Mouse (Mus musculus): Measurements from ENCODE around the gene Tecpr2. TPM values are rescaled to one million over a fixed set of nuclear protein-coding genes. Genes with fewer than 3 reads are reported as not detected.

Gene Tecpr2
- polyA plus RNA-seq, 1 experiment from 2014 or later, result 1.9 TPM

DNA sequence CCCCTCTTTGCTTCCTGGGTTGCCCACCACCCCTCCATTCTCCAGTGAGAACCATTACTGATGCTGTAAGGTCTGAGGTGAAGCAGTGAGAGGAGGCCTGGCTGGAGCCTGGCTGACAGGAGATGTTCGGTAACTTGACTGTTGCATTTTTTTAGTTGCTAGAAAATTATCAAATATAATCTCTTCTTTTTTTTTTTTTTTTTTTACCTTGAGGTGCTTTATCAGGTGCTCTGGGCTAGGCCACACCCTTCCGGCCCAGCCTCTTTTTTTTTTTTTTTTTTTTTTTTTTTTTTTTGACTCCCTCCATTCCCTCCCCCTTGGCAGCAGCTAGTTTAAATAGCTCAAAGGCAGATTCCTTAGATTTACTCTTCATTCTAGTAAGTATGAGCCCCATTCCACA lies 64.8 kb downstream of the Tecpr2 start:
- H3K36me3 ChIP-seq (ENCODE audit: insufficient read depth, low read length), result 0 out of 2 replicates have a peak, but pooled peaks cover 4% of the 10 kb centered on the region
- no peak overlapping the region for H3K27ac ChIP-seq (ENCODE audit: low read length)
- H3K9ac ChIP-seq (replicated peaks; ENCODE audit: low read depth), result no peak overlapping the region
- H3K4me2 ChIP-seq (replicated peaks; ENCODE audit: low read depth, low read length), result no peak overlapping the region
- no peak for TF ChIP-seq EP300 (IDR thresholded peaks at IDR 0.05)
- TF ChIP-seq CTCF (IDR thresholded peaks at IDR 0.05), result no peak
- no peak for ATAC-seq
- no peaks in the 10 kb centered on the region for H3K27me3 ChIP-seq (replicated peaks; ENCODE audit: insufficient read depth, low read length)
- DNase-seq (ENCODE audit: low spot score), result no peak
- no peaks in the 10 kb centered on the region for H3K4me1 ChIP-seq (ENCODE audit: insufficient read depth, low read depth, low read length)
- H3K9me3 ChIP-seq (ENCODE audit: low read length), result no peaks in the 10 kb centered on the region
- WGBS, result 91% methylated on average over 2 of the region's 2 CpGs
- H3K4me3 ChIP-seq (ENCODE audit: low read depth, low read length), result no peak overlapping the region

DNA sequence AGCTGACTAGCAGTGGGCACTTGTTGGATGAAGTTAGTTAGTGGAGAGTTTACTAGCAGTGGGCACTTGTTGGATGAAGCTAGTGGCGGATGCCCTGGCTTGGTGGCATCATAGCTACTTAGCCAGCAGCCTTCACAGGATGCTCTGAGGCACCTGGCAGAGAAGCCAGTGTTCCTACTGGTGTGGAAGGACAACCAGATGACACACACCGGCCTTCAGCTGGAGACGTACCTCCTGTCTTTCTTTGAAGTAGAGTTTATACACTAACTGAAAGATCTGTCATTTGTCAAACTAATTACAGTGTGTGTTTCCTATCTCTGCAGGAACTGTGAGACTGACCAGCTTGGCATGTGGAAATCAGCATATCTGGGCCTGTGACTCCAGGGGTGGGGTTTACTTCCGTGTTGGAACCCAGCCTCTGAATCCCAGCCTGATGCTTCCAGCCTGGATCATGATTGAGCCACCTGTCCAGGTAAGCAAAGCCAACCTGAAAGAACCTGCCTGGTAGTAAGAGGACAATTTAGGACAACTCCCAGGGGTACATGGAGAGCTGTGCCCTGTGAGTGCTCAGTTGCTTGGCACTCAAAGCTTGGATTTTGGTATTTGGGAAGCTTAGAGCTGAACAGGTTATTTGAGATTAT lies 65.4 kb downstream of the Tecpr2 start:
- no peak for ATAC-seq
- Histone ChIP-seq H3K27me3 (replicated peaks; ENCODE audit: insufficient read depth, low read length) (no peaks in the 10 kb centered on the region), H3K4me3 (ENCODE audit: low read depth, low read length) (no peak overlapping the region), H3K4me2 (replicated peaks; ENCODE audit: low read depth, low read length) (no peak overlapping the region), H3K27ac (ENCODE audit: low read length) (no peak overlapping the region), H3K36me3 (ENCODE audit: insufficient read depth, low read length) (0 out of 2 replicates have a peak, but pooled peaks cover 9% of the 10 kb centered on the region), H3K9me3 (ENCODE audit: low read length) (no peaks in the 10 kb centered on the region), H3K4me1 (ENCODE audit: insufficient read depth, low read depth, low read length) (no peaks in the 10 kb centered on the region), H3K9ac (replicated peaks; ENCODE audit: low read depth) (no peak overlapping the region)
- no peak for DNase-seq (ENCODE audit: low spot score)
- no peak for TF ChIP-seq CTCF (IDR thresholded peaks at IDR 0.05)
- no peak for TF ChIP-seq EP300 (IDR thresholded peaks at IDR 0.05)
- 62% methylated on average over 4 of the region's 4 CpGs for WGBS

DNA sequence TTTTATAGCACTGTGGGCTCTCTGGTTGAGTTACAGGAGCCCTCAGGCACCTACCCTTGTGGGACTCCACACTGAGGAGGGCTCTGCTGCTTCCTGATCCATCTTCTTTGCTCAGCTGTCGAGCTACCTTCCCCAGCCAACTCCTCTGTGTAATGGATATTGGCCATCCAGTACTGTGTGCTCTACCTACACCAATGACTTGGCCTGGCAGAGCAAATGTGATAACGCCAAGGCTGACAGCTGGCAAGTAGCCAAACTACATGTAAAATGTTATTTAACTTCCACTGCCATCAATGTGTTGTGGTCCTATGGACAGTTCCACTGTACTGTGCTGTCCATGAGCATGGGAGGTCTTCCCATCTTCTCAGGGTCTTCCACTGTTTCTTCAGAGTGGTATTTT lies 72.9 kb downstream of the Tecpr2 start:
- H3K4me2 ChIP-seq (replicated peaks; ENCODE audit: low read depth, low read length), result no peak overlapping the region
- ATAC-seq (no peak), DNase-seq (ENCODE audit: low spot score) (no peak)
- no peaks in the 10 kb centered on the region for H3K27me3 ChIP-seq (replicated peaks; ENCODE audit: insufficient read depth, low read length)
- no peak overlapping the region for H3K9ac ChIP-seq (replicated peaks; ENCODE audit: low read depth)
- H3K4me3 ChIP-seq (ENCODE audit: low read depth, low read length), result no peak overlapping the region
- no peak overlapping the region for H3K27ac ChIP-seq (ENCODE audit: low read length)
- no peak for TF ChIP-seq EP300 (IDR thresholded peaks at IDR 0.05)
- H3K9me3 ChIP-seq (ENCODE audit: low read length), result no peaks in the 10 kb centered on the region
- H3K4me1 ChIP-seq (ENCODE audit: insufficient read depth, low read depth, low read length), result no peaks in the 10 kb centered on the region
- 59% methylated on average over 2 of the region's 2 CpGs for WGBS
- H3K36me3 ChIP-seq (ENCODE audit: insufficient read depth, low read length), result 0 out of 2 replicates have a peak, but pooled peaks cover 8% of the 10 kb centered on the region

DNA sequence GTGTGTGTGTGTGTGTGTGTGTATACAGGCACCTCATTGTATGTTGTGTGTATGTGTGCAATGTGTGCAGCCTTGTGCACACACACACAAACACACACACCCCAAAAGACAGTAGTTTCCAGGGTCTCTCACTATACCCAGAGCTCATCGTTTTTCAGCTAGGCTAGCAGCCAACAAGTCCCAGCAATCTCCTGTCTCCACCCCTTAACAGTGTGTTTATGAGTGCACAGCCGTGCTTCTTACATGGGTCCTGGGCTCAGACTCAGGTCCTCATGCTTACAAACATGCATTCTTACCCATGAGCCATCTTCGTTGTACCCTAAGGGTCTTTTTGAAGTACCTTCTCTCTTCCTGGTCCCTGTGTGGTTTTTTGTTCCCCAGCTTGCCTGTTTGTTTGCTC lies 76.4 kb downstream of the Tecpr2 start:
- H3K9ac ChIP-seq (replicated peaks; ENCODE audit: low read depth), result no peak overlapping the region
- H3K4me3 ChIP-seq (ENCODE audit: low read depth, low read length), result no peak overlapping the region
- DNase-seq (ENCODE audit: low spot score) (no peak), ATAC-seq (no peak)
- no peak overlapping the region for H3K27ac ChIP-seq (ENCODE audit: low read length)
- TF ChIP-seq EP300 (IDR thresholded peaks at IDR 0.05) (no peak), CTCF (IDR thresholded peaks at IDR 0.05) (no peak)
- WGBS, result 37% methylated on average over 3 of the region's 3 CpGs
- H3K9me3 ChIP-seq (ENCODE audit: low read length), result no peaks in the 10 kb centered on the region
- H3K27me3 ChIP-seq (replicated peaks; ENCODE audit: insufficient read depth, low read length), result no peaks in the 10 kb centered on the region
- no peak overlapping the region for H3K4me2 ChIP-seq (replicated peaks; ENCODE audit: low read depth, low read length)
- no peaks in the 10 kb centered on the region for H3K4me1 ChIP-seq (ENCODE audit: insufficient read depth, low read depth, low read length)
- H3K36me3 ChIP-seq (ENCODE audit: insufficient read depth, low read length), result peaks cover 13% of the 10 kb centered on the region

DNA sequence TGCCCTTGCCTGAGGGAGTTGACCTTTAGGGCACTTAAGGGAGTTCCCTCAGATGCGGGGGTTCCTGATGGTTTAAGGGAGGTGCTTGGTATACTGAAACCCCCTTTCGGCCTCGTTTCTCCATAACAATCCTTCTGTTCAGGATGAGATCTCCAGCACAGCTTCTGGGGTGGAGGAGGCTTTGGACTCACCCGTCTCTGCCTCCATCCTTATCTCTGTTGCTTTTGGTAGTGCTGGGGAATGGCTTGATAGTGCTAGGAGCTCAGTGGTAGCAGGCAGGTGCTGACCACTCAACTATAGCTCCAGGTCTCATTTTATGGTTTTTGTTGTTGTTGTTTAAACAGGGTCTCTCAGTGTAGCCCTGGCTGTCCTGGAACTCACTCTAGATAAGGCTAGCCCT lies 77.0 kb downstream of the Tecpr2 start:
- DNase-seq (ENCODE audit: low spot score) (no peak), ATAC-seq (no peak)
- Histone ChIP-seq H3K4me1 (ENCODE audit: insufficient read depth, low read depth, low read length) (no peaks in the 10 kb centered on the region), H3K9me3 (ENCODE audit: low read length) (no peaks in the 10 kb centered on the region), H3K9ac (replicated peaks; ENCODE audit: low read depth) (no peak overlapping the region), H3K4me3 (ENCODE audit: low read depth, low read length) (no peak overlapping the region), H3K36me3 (ENCODE audit: insufficient read depth, low read length) (peaks cover 14% of the 10 kb centered on the region), H3K27ac (ENCODE audit: low read length) (no peak overlapping the region), H3K4me2 (replicated peaks; ENCODE audit: low read depth, low read length) (no peak overlapping the region), H3K27me3 (replicated peaks; ENCODE audit: insufficient read depth, low read length) (no peaks in the 10 kb centered on the region)
- 72% methylated on average over 4 of the region's 4 CpGs for WGBS
- no peak for TF ChIP-seq CTCF (IDR thresholded peaks at IDR 0.05)
- no peak for TF ChIP-seq EP300 (IDR thresholded peaks at IDR 0.05)

DNA sequence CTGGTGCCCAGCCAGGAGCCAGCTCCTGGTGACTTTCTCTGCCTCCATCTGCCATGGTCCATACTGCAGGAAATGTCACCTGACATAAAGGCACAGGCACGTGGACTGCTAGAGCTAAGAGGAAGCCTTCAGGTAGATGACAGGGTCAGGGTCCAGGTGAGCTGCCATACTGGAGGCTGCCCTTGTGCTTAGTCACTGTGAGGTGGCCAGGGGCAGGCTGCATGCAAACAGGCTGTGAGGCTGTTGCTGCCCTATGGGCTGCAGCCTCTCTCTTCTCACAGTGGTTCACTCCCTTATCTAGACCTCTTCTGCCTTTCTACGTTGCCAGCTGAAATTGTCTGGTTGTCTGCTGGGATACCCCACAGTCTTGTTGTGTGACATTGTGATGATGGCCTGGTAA lies 78.1 kb downstream of the Tecpr2 start:
- DNase-seq (ENCODE audit: low spot score) (no peak), ATAC-seq (no peak)
- WGBS, result 84% methylated on average over 2 of the region's 2 CpGs
- TF ChIP-seq CTCF (IDR thresholded peaks at IDR 0.05) (no peak), EP300 (IDR thresholded peaks at IDR 0.05) (no peak)
- no peak overlapping the region for H3K9ac ChIP-seq (replicated peaks; ENCODE audit: low read depth)
- peaks cover 14% of the 10 kb centered on the region for H3K36me3 ChIP-seq (ENCODE audit: insufficient read depth, low read length)
- no peak overlapping the region for H3K27ac ChIP-seq (ENCODE audit: low read length)
- no peaks in the 10 kb centered on the region for H3K27me3 ChIP-seq (replicated peaks; ENCODE audit: insufficient read depth, low read length)
- no peak overlapping the region for H3K4me3 ChIP-seq (ENCODE audit: low read depth, low read length)
- no peak overlapping the region for H3K4me2 ChIP-seq (replicated peaks; ENCODE audit: low read depth, low read length)
- H3K9me3 ChIP-seq (ENCODE audit: low read length), result no peaks in the 10 kb centered on the region
- no peaks in the 10 kb centered on the region for H3K4me1 ChIP-seq (ENCODE audit: insufficient read depth, low read depth, low read length)

DNA sequence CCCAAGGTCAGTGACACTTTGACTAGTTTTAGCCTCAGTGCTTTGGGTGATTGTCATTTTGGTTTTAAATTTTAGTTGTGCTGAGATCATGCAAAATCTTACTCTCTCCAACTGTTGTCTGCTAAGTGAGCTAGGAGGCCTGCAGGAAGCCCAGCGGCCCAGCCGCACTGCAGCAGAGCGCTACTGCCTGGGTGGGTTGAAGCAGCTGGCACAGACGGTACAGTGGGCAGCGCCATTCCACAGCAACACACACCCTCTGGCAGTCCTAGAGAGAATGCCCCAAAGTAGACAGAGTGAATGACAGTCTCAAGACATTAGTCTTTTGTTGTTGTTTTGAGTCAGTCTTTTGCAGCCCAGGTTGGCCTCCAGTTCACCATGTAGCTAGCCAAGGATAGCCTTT lies 81.3 kb downstream of the Tecpr2 start:
- DNase-seq (ENCODE audit: low spot score) (no peak), ATAC-seq (no peak)
- Histone ChIP-seq H3K27me3 (replicated peaks; ENCODE audit: insufficient read depth, low read length) (no peaks in the 10 kb centered on the region), H3K4me2 (replicated peaks; ENCODE audit: low read depth, low read length) (no peak overlapping the region), H3K4me1 (ENCODE audit: insufficient read depth, low read depth, low read length) (no peaks in the 10 kb centered on the region), H3K4me3 (ENCODE audit: low read depth, low read length) (no peak overlapping the region), H3K27ac (ENCODE audit: low read length) (no peak overlapping the region), H3K9me3 (ENCODE audit: low read length) (no peaks in the 10 kb centered on the region), H3K9ac (replicated peaks; ENCODE audit: low read depth) (no peak overlapping the region), H3K36me3 (ENCODE audit: insufficient read depth, low read length) (peaks cover 20% of the 10 kb centered on the region)
- TF ChIP-seq EP300 (IDR thresholded peaks at IDR 0.05) (no peak), CTCF (IDR thresholded peaks at IDR 0.05) (no peak)
- 91% methylated on average over 5 of the region's 5 CpGs for WGBS
